Mouse (Mus musculus): ENCODE measurements around the gene Sult2a8. TPM values are rescaled to one million over a fixed set of nuclear protein-coding genes. Genes with fewer than 3 reads are reported as not detected.

Gene Sult2a8
- polyA plus RNA-seq, 1 experiment from 2014 or later = 3.0 TPM

Other genes with a start within 250 kb of the Sult2a8 start
- gene Sult2a6, start 191.9 kb downstream of the Sult2a8 start, polyA plus RNA-seq (2015; fragmentation: Nextera tagmentation; extraction: Ambion mirVana) = 0.15 and 0.24 TPM in 2 replicates
- gene Obox8, start 113.2 kb downstream of the Sult2a8 start, polyA plus RNA-seq (2015; fragmentation: Nextera tagmentation; extraction: Ambion mirVana) = not detected in 2 replicates
- not detected in 2 replicates for gene Sult2a7, start 47.5 kb upstream of the Sult2a8 start, polyA plus RNA-seq (2015; fragmentation: Nextera tagmentation; extraction: Ambion mirVana)
- gene Vmn1r90, start 116.7 kb upstream of the Sult2a8 start, polyA plus RNA-seq (2015; fragmentation: Nextera tagmentation; extraction: Ambion mirVana) = 0.01 and 0.02 TPM in 2 replicates
- not detected in 2 replicates for gene Obox7, start 212.7 kb upstream of the Sult2a8 start, polyA plus RNA-seq (2015; fragmentation: Nextera tagmentation; extraction: Ambion mirVana)